8 mouse cellular contexts compared by ENCODE assay signal in genomic region chr19:59260718-59261442, GRCm38 (mm10). TPM values are rescaled to one million over a fixed set of nuclear protein-coding genes. Genes with fewer than 3 reads are reported as not detected.
DNase-seq lines count a peak whose midpoint lies in the region; ATAC-seq and TF ChIP-seq lines count a peak whose summit lies in the region.

Gene Slc18a2, plus strand, starts transcription at chr19:59260896.

- H3K4me1 ChIP-seq in ES-E14 (ENCODE audit: control insufficient read depth in 2 of 2, insufficient read depth in 2 of 2, low read length in 2 of 2, poor library complexity in 1 of 2): 0 out of 4 replicates have a peak, but pooled peaks cover 0 to 2% of the 10 kb centered on the region in 2 experiments
- H3K4me1 ChIP-seq in embryonic facial prominence, embryonic 14.5 days (ENCODE audit: control insufficient read depth, insufficient read depth, low read length): peaks cover 13% of the 10 kb centered on the region
- H3K4me1 ChIP-seq in intestine, embryonic 14.5 days (replicated peaks; ENCODE audit: control insufficient read depth, insufficient read depth, low read length): peaks cover 6% of the 10 kb centered on the region
- peaks cover 33% of the 10 kb centered on the region for H3K4me1 ChIP-seq in midbrain, embryonic 13.5 days (replicated peaks)

- peak; percentile 79 for ATAC-seq in embryonic facial prominence, embryonic 14.5 days (ENCODE audit: low read depth)
- ATAC-seq in intestine, embryonic 14.5 days (replicated peaks; ENCODE audit: low FRiP score, low TSS enrichment, low read depth): peak; percentile 82
- ATAC-seq in midbrain, embryonic 13.5 days: peak; percentile 74

- WGBS in embryonic facial prominence, embryonic 14.5 days: under 1% methylated on average over 47 of the region's 55 CpGs
- WGBS in intestine, embryonic 14.5 days: under 1% methylated on average over 55 of the region's 55 CpGs
- 1% methylated on average over 51 of the region's 55 CpGs for WGBS in midbrain, embryonic 13.5 days

- peak within 1 kb of the TSS; percentile 92 for H3K4me2 ChIP-seq in embryonic facial prominence, embryonic 14.5 days (ENCODE audit: low read depth, low read length)
- H3K4me2 ChIP-seq in intestine, embryonic 14.5 days (ENCODE audit: low read length): peak within 1 kb of the TSS; percentile 58
- peak within 1 kb of the TSS; percentile 77 for H3K4me2 ChIP-seq in midbrain, embryonic 13.5 days (replicated peaks)

- DNase-seq in 416B (ENCODE audit: low read depth) (peak; percentile 85), ES-E14 (ENCODE audit: low read depth, low spot score) (no peak)
- DNase-seq in embryonic facial prominence, embryonic 14.5 days (ENCODE audit: low spot score): peak; percentile 75
- peak; percentile 75 for DNase-seq in intestine, embryonic 14.5 days (ENCODE audit: low spot score)
- DNase-seq in left cerebral cortex, postnatal 14 days (ENCODE audit: low spot score in 2 of 2): no peak
- no peak for DNase-seq in layer of hippocampus, adult 9-10 months (ENCODE audit: low spot score)
- DNase-seq in frontal cortex, postnatal 36 days (ENCODE audit: low spot score in 2 of 2): no peak

- no peaks in the 10 kb centered on the region for H3K36me3 ChIP-seq in ES-E14 (ENCODE audit: control insufficient read depth, insufficient read depth, low read length, poor library complexity, severe bottlenecking)
- no peaks in the 10 kb centered on the region for H3K36me3 ChIP-seq in embryonic facial prominence, embryonic 14.5 days (ENCODE audit: control insufficient read depth, insufficient read depth, low read length)
- no peaks in the 10 kb centered on the region for H3K36me3 ChIP-seq in intestine, embryonic 14.5 days (ENCODE audit: control insufficient read depth, insufficient read depth, low read length)
- H3K36me3 ChIP-seq in midbrain, embryonic 13.5 days: no peaks in the 10 kb centered on the region

- peaks cover 23% of the 10 kb centered on the region for H3K27me3 ChIP-seq in embryonic facial prominence, embryonic 14.5 days (replicated peaks; ENCODE audit: control insufficient read depth, insufficient read depth, low read length)
- H3K27me3 ChIP-seq in intestine, embryonic 14.5 days (replicated peaks; ENCODE audit: control insufficient read depth, insufficient read depth, low read length): peaks cover 9% of the 10 kb centered on the region; the same call in 1 of the 2 replicates
- H3K27me3 ChIP-seq in midbrain, embryonic 13.5 days: peaks cover 48% of the 10 kb centered on the region

- H3K27ac ChIP-seq in ES-E14 (ENCODE audit: insufficient read depth, low read depth, low read length, poor library complexity, severe bottlenecking): no peak within 1 kb of the TSS
- no peak within 1 kb of the TSS for H3K27ac ChIP-seq in embryonic facial prominence, embryonic 14.5 days (replicated peaks; ENCODE audit: low read depth, low read length)
- H3K27ac ChIP-seq in intestine, embryonic 14.5 days (ENCODE audit: low read depth): no peak within 1 kb of the TSS
- H3K27ac ChIP-seq in midbrain, embryonic 13.5 days: peak within 1 kb of the TSS; percentile 37

- in situ Hi-C loops in ES-E14 (cut with MboI; ENCODE audit: low sequenced_read_pairs in 2 of 2, unreplicated experiment in 2 of 2): no loop called here

- peak within 1 kb of the TSS; percentile 58 to 72 for H3K4me3 ChIP-seq in ES-E14 (ENCODE audit: insufficient read depth in 1 of 2, low read depth in 1 of 2, low read length in 2 of 2, poor library complexity in 1 of 2, severe bottlenecking in 1 of 2)
- H3K4me3 ChIP-seq in embryonic facial prominence, embryonic 14.5 days (ENCODE audit: low read depth, low read length): peak within 1 kb of the TSS; percentile 37
- peak within 1 kb of the TSS; percentile 40 for H3K4me3 ChIP-seq in intestine, embryonic 14.5 days (ENCODE audit: low read depth, low read length)
- H3K4me3 ChIP-seq in midbrain, embryonic 13.5 days (replicated peaks): peak within 1 kb of the TSS; percentile 48

- no peaks in the 10 kb centered on the region for H3K9me3 ChIP-seq in ES-E14 (ENCODE audit: control insufficient read depth, insufficient read depth, low read depth, low read length)
- H3K9me3 ChIP-seq in embryonic facial prominence, embryonic 14.5 days (ENCODE audit: control insufficient read depth, low read length): no peaks in the 10 kb centered on the region
- no peaks in the 10 kb centered on the region for H3K9me3 ChIP-seq in intestine, embryonic 14.5 days (ENCODE audit: control insufficient read depth, low read length)
- H3K9me3 ChIP-seq in midbrain, embryonic 13.5 days: peaks cover 9% of the 10 kb centered on the region

- intact Hi-C loops in left cerebral cortex, postnatal 14 days (cut with DNase I): no loop called here

- peak within 1 kb of the TSS; percentile 39; the same call in 1 of the 2 replicates for H3K9ac ChIP-seq in ES-E14 (ENCODE audit: insufficient read depth, low read depth, low read length, poor library complexity, severe bottlenecking)
- H3K9ac ChIP-seq in embryonic facial prominence, embryonic 14.5 days (ENCODE audit: low read depth, low read length): peak within 1 kb of the TSS; percentile 47
- peak within 1 kb of the TSS; percentile 2; the same call in 1 of the 2 replicates for H3K9ac ChIP-seq in intestine, embryonic 14.5 days (ENCODE audit: low read length)
- peak within 1 kb of the TSS; percentile 65 for H3K9ac ChIP-seq in midbrain, embryonic 13.5 days (replicated peaks)

TF ChIP-seq in ES-E14, 5 proteins besides CTCF, POLR2A, EP300 and RAD21:
- no peak for TF ChIP-seq ZC3H11A (IDR thresholded peaks at IDR 0.05; ENCODE audit: borderline replicate concordance, low read depth, low read length)
- no peak for TF ChIP-seq CHD2 (IDR thresholded peaks at IDR 0.05; ENCODE audit: low read depth, low read length)
- TF ChIP-seq HCFC1 (IDR thresholded peaks at IDR 0.05; ENCODE audit: borderline replicate concordance, insufficient read depth, low read length): no peak
- no peak for TF ChIP-seq MAFK (IDR thresholded peaks at IDR 0.05; ENCODE audit: insufficient read depth, low read depth, low read length)
- no peak for TF ChIP-seq ZNF384 (IDR thresholded peaks at IDR 0.05; ENCODE audit: low read depth, low read length)

RNA-seq across cellular contexts. Expression of gene Slc18a2, which starts in this region (rescaled TPM):
- 0.18 and 0.21 TPM in 2 replicates for total RNA-seq in ES-E14 (2012; rRNA removed)
- 7.9 and 9.0 TPM in 2 replicates for polyA plus RNA-seq in embryonic facial prominence, embryonic 14.5 days (2014; fragmentation: Nextera tagmentation; extraction: Ambion mirVana)
- 13.3 and 13.9 TPM in 2 replicates for polyA plus RNA-seq in intestine, embryonic 14.5 days (2014; fragmentation: Nextera tagmentation; extraction: Ambion mirVana)
- 28.1 and 31.5 TPM in 2 replicates for polyA plus RNA-seq in midbrain, embryonic 13.5 days (2015; fragmentation: Nextera tagmentation; extraction: Ambion mirVana)
- total RNA-seq in left cerebral cortex, postnatal 14 days (2021): under 1 TPM; 0.42 to 0.70 TPM

Comparison
In these comparisons a context has a peak if more than half of its experiments do, and no peak if none do; other contexts are left out.
1. DNase-seq: peak in 416B (single experiment), embryonic facial prominence, embryonic 14.5 days (single experiment) and intestine, embryonic 14.5 days (single experiment); none in ES-E14 (single experiment), left cerebral cortex, postnatal 14 days (0 of 2), layer of hippocampus, adult 9-10 months (single experiment) and frontal cortex, postnatal 36 days (0 of 2).
2. H3K9ac ChIP-seq: peak in every context shown above with its lines; median percentile 65 in midbrain, embryonic 13.5 days; 47 in embryonic facial prominence, embryonic 14.5 days; 39 in ES-E14; 2 in intestine, embryonic 14.5 days.
3. Peak in every context shown above with its lines, with median percentiles within 50 percentile points of each other: H3K4me3 ChIP-seq, ATAC-seq and H3K4me2 ChIP-seq.